Mouse (Mus musculus) heart, postnatal 0 days (tissue): ENCODE results near the gene Gm28363. TPM values are rescaled to one million over a fixed set of nuclear protein-coding genes. Genes with fewer than 3 reads are reported as not detected.
"Not testable (repeated sequence)": the region's sequence is repeated elsewhere in the genome, so short reads cannot be mapped to it uniquely, and the experiment has no call there.

Source experiments
- ATAC-seq: fragments of 200-750 bp; cut with Nextera tagmentation; 2 replicates; pipeline ENCODE4 v1.8.0; 2017; ENCODE audit warnings: low read depth, moderate number of reproducible peaks, moderate library complexity; ENCODE audit not compliant: insufficient read depth
- DNase-seq: peaks from one replicate; pipeline ENCODE4 v3.0.0-alpha.2; 2016; ENCODE audit warnings: low spot score
- H3K27ac ChIP-seq: fragments of 300-500 bp; sonication (generic); 2 replicates; pipeline ENCODE4 v1.5.1; 2014; ENCODE audit warnings: low read depth, mild to moderate bottlenecking
- H3K27me3 ChIP-seq: fragments of 300-500 bp; sonication (generic); 2 replicates; pipeline ENCODE4 v1.6.1; 2014; ENCODE audit warnings: low read length, mixed read lengths; ENCODE audit not compliant: control insufficient read depth, insufficient read depth
- H3K36me3 ChIP-seq: fragments of 300-500 bp; sonication (generic); replicated peaks from 2 replicates; pipeline ENCODE4 v1.6.1; 2014; ENCODE audit warnings: low read length, mixed read lengths; ENCODE audit not compliant: control insufficient read depth, insufficient read depth
- H3K4me1 ChIP-seq: fragments of 300-500 bp; sonication (generic); 2 replicates; pipeline ENCODE4 v1.6.1; 2014; ENCODE audit warnings: antibody characterized with exemption; ENCODE audit not compliant: control insufficient read depth, insufficient read depth
- H3K4me2 ChIP-seq: fragments of 300-500 bp; sonication (generic); 2 replicates; pipeline ENCODE4 v1.6.1; 2014; ENCODE audit warnings: low read depth, mild to moderate bottlenecking, low read length, moderate library complexity
- H3K4me3 ChIP-seq: fragments of 300-500 bp; sonication (generic); 2 replicates; pipeline ENCODE4 v1.5.1; 2014; ENCODE audit warnings: low read depth, low read length
- H3K9ac ChIP-seq: fragments of 300-500 bp; sonication (generic); replicated peaks from 2 replicates; pipeline ENCODE4 v1.6.1; 2014; ENCODE audit warnings: low read depth, low read length, mixed read lengths
- H3K9me3 ChIP-seq: fragments of 300-500 bp; sonication (generic); replicated peaks from 2 replicates; pipeline ENCODE4 v1.6.1; 2016; ENCODE audit warnings: low read length; ENCODE audit not compliant: control insufficient read depth
- WGBS: fragments of 180-500 bp; shearing (Covaris S2); extraction: QIAGEN DNeasy Blood & Tissue Kit; methylation state at CpG from one replicate; pipeline ENCODE4 v1.1.7; 2014; 5-methylcytosine and 5-hydroxymethylcytosine counted together
- polyA plus RNA-seq: library from polyadenylated mRNA; unstranded; fragments of >200 nt; fragmentation: Nextera tagmentation; extraction: Ambion mirVana; gene quantifications from 2 replicates; pipeline ENCODE4 v1.2.1, GENCODE M21; 2015
- total RNA-seq: library from RNA; depleted of rRNA; stranded (reverse); fragments of >200 nt; gene quantifications from 2 replicates; pipeline ENCODE4 v1.2.3, GENCODE M21; 2014; ENCODE audit warnings: low replicate concordance; rRNA removed

Gene Gm28363
- total RNA-seq (not detected in 2 replicates), polyA plus RNA-seq (not detected in 2 replicates)

- not testable (repeated sequence) for H3K27ac ChIP-seq, H3K4me3 ChIP-seq, DNase-seq, H3K9ac ChIP-seq, H3K4me1 ChIP-seq, H3K36me3 ChIP-seq, H3K4me2 ChIP-seq, H3K27me3 ChIP-seq, ATAC-seq, H3K9me3 ChIP-seq
- 49% methylated on average over 2 of the region's 2 CpGs for WGBS
Observed at GRCm38 (mm10) chr1:117696831-117697230, at the start of gene Gm28363. Gene Gm28363, plus strand, starts transcription at chr1:117697131.

DNA sequence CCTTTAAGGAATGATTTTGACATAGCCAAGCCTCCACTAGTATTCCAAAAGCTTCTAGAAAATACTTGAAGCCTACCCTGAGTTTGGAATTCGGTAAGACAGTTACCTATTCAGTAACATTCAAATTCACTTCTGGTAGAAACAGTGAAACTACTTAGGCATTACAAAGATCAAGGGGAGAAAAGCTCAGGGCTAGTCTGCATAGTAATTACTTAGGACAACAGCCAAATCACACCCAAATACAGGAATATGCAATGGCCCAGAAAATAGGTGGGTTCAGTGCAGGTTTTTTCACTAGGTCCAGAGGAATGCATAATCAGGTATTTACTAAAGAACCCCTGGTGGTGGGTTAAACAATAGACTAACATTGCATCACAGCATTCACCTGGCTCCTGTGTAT lies 46.7 kb upstream of the Gm28363 start:
- not testable (repeated sequence) for H3K4me3 ChIP-seq, ATAC-seq, H3K9me3 ChIP-seq, H3K27ac ChIP-seq, H3K9ac ChIP-seq, H3K27me3 ChIP-seq, H3K4me1 ChIP-seq, H3K4me2 ChIP-seq, DNase-seq, H3K36me3 ChIP-seq
- 51% methylated on average over 1 of the region's 1 CpGs for WGBS

Other genes with a start within 250 kb of the Gm28363 start
- gene B020011L13Rik, start 84.0 kb downstream of the Gm28363 start, total RNA-seq: not detected in 2 replicates
- gene B020011L13Rik, start 84.0 kb downstream of the Gm28363 start, polyA plus RNA-seq: not detected in 2 replicates
- gene Gm28360, start 132.9 kb downstream of the Gm28363 start, total RNA-seq: not detected in 2 replicates
- gene Gm28360, start 132.9 kb downstream of the Gm28363 start, polyA plus RNA-seq: not detected in 2 replicates
- not detected in 2 replicates for gene Gm28168, start 230.9 kb downstream of the Gm28363 start, total RNA-seq
- not detected in 2 replicates for gene Gm28168, start 230.9 kb downstream of the Gm28363 start, polyA plus RNA-seq